Mouse (Mus musculus) forebrain, embryonic 13.5 days (tissue): Measurements from ENCODE around the gene Gm11060. TPM values are rescaled to one million over a fixed set of nuclear protein-coding genes. Genes with fewer than 3 reads are reported as not detected.

Source experiments
- ATAC-seq: fragments of 200-750 bp; cut with Nextera tagmentation; 2 replicates; pipeline ENCODE4 v1.8.0; 2017
- H3K27ac ChIP-seq: fragments of 300-500 bp; sonication (generic); 2 replicates; pipeline ENCODE4 v1.5.1; 2015; ENCODE audit warnings: inconsistent platforms, mild to moderate bottlenecking, moderate library complexity
- H3K27me3 ChIP-seq: fragments of 300-500 bp; sonication (generic); 2 replicates; pipeline ENCODE4 v1.6.1; 2015; ENCODE audit warnings: mild to moderate bottlenecking, inconsistent platforms
- H3K36me3 ChIP-seq: fragments of 300-500 bp; sonication (generic); 2 replicates; pipeline ENCODE4 v1.6.1; 2015; ENCODE audit warnings: mild to moderate bottlenecking, inconsistent platforms; ENCODE audit not compliant: poor library complexity, severe bottlenecking
- H3K4me1 ChIP-seq: fragments of 300-500 bp; sonication (generic); 2 replicates; pipeline ENCODE4 v1.6.1; 2015; ENCODE audit warnings: inconsistent platforms
- H3K4me2 ChIP-seq: fragments of 300-500 bp; sonication (generic); 2 replicates; pipeline ENCODE4 v1.6.1; 2015; ENCODE audit warnings: inconsistent platforms, mild to moderate bottlenecking, moderate library complexity
- H3K4me3 ChIP-seq: fragments of 300-500 bp; sonication (generic); 2 replicates; pipeline ENCODE4 v1.5.1; 2015; ENCODE audit warnings: mild to moderate bottlenecking, inconsistent platforms
- H3K9ac ChIP-seq: fragments of 300-500 bp; sonication (generic); 2 replicates; pipeline ENCODE4 v1.6.1; 2015; ENCODE audit warnings: mild to moderate bottlenecking, inconsistent platforms
- H3K9me3 ChIP-seq: fragments of 300-500 bp; sonication (generic); replicated peaks from 2 replicates; pipeline ENCODE4 v1.6.1; 2016; ENCODE audit warnings: inconsistent platforms
- WGBS: fragments of 180-500 bp; shearing (Covaris S2); methylation state at CpG from one replicate; pipeline ENCODE4 v1.1.7; 2015; 5-methylcytosine and 5-hydroxymethylcytosine counted together
- polyA plus RNA-seq: library from polyadenylated mRNA; unstranded; fragments of >200 nt; fragmentation: Nextera tagmentation; extraction: Ambion mirVana; gene quantifications from 2 replicates; pipeline ENCODE4 v1.2.1, GENCODE M21; 2015

Gene Gm11060
- polyA plus RNA-seq, 1 experiment from 2014 or later = not detected

GRCm38 (mm10) chr2:105086081-105086480 is 5.7 kb upstream of the Gm11060 start:
- no peak for ATAC-seq
- Histone ChIP-seq H3K4me3 (no peak overlapping the region), H3K36me3 (no peaks in the 10 kb centered on the region), H3K27me3 (0 out of 2 replicates have a peak, but pooled peaks cover 2% of the 10 kb centered on the region), H3K4me2 (no peak overlapping the region), H3K27ac (no peak overlapping the region), H3K9ac (no peak overlapping the region), H3K9me3 (no peaks in the 10 kb centered on the region), H3K4me1 (peaks cover 27% of the 10 kb centered on the region)
- 98% methylated on average over 3 of the region's 3 CpGs for WGBS

- no peak overlapping the region for H3K9ac ChIP-seq
- no peak overlapping the region for H3K4me2 ChIP-seq
- WGBS = 91% methylated on average over 3 of the region's 3 CpGs
- no peaks in the 10 kb centered on the region for H3K27me3 ChIP-seq
- no peak for ATAC-seq
- H3K36me3 ChIP-seq = no peaks in the 10 kb centered on the region
- no peak overlapping the region for H3K27ac ChIP-seq
- H3K4me1 ChIP-seq = peaks cover 28% of the 10 kb centered on the region
- no peaks in the 10 kb centered on the region for H3K9me3 ChIP-seq
- no peak overlapping the region for H3K4me3 ChIP-seq
These were observed 3.8 kb upstream of the Gm11060 start for GRCm38 (mm10) chr2:105088005-105088404.

GRCm38 (mm10) chr2:105089083-105089482 is 2.7 kb upstream of the Gm11060 start:
- Histone ChIP-seq H3K4me2 (no peak overlapping the region), H3K4me3 (no peak overlapping the region), H3K27me3 (no peaks in the 10 kb centered on the region), H3K9me3 (no peaks in the 10 kb centered on the region), H3K36me3 (no peaks in the 10 kb centered on the region), H3K27ac (peak overlapping the region; percentile 10; the same call in 1 of the 2 replicates), H3K4me1 (peaks cover 28% of the 10 kb centered on the region), H3K9ac (no peak overlapping the region)
- 58% methylated on average over 4 of the region's 4 CpGs for WGBS
- no peak for ATAC-seq

GRCm38 (mm10) chr2:105089581-105090508 is 2.0 kb upstream of the Gm11060 start:
- H3K4me3 ChIP-seq = no peak overlapping the region
- H3K9me3 ChIP-seq = no peaks in the 10 kb centered on the region
- ATAC-seq = peak; percentile 88
- H3K27ac ChIP-seq = peak overlapping the region; percentile 48
- H3K27me3 ChIP-seq = no peaks in the 10 kb centered on the region
- H3K4me2 ChIP-seq = no peak overlapping the region
- WGBS = 27% methylated on average over 7 of the region's 7 CpGs
- H3K9ac ChIP-seq = no peak overlapping the region
- peaks cover 28% of the 10 kb centered on the region for H3K4me1 ChIP-seq
- H3K36me3 ChIP-seq = no peaks in the 10 kb centered on the region

- WGBS = 79% methylated on average over 5 of the region's 5 CpGs
These were observed 827 bp upstream of the Gm11060 start for GRCm38 (mm10) chr2:105090991-105091390.

GRCm38 (mm10) chr2:105097294-105097953 is 5.6 kb downstream of the Gm11060 start:
- Histone ChIP-seq H3K4me2 (no peak overlapping the region), H3K27ac (no peak overlapping the region), H3K9me3 (no peaks in the 10 kb centered on the region), H3K4me3 (no peak overlapping the region), H3K27me3 (no peaks in the 10 kb centered on the region), H3K36me3 (no peaks in the 10 kb centered on the region), H3K9ac (no peak overlapping the region), H3K4me1 (peaks cover 6% of the 10 kb centered on the region)
- WGBS = 90% methylated on average over 22 of the region's 22 CpGs
- no peak for ATAC-seq

More at GRCm38 (mm10) chr2:105090991-105091390, 827 bp upstream of the Gm11060 start:
- no peak for ATAC-seq
- Histone ChIP-seq H3K36me3 (no peaks in the 10 kb centered on the region), H3K27me3 (no peaks in the 10 kb centered on the region), H3K4me1 (peaks cover 28% of the 10 kb centered on the region), H3K9me3 (no peaks in the 10 kb centered on the region), H3K9ac (no peak overlapping the region), H3K27ac (no peak overlapping the region), H3K4me3 (no peak overlapping the region), H3K4me2 (no peak overlapping the region)

GRCm38 (mm10) chr2:105099410-105099809 is 7.6 kb downstream of the Gm11060 start:
- no peak overlapping the region for H3K4me3 ChIP-seq
- no peaks in the 10 kb centered on the region for H3K9me3 ChIP-seq
- H3K9ac ChIP-seq = no peak overlapping the region
- H3K36me3 ChIP-seq = no peaks in the 10 kb centered on the region
- H3K27ac ChIP-seq = no peak overlapping the region
- H3K4me2 ChIP-seq = no peak overlapping the region
- H3K27me3 ChIP-seq = no peaks in the 10 kb centered on the region
- H3K4me1 ChIP-seq = peaks cover 6% of the 10 kb centered on the region
- 41% methylated on average over 7 of the region's 7 CpGs for WGBS
- ATAC-seq = no peak

- Histone ChIP-seq H3K4me2 (no peak overlapping the region), H3K9ac (no peak overlapping the region), H3K4me1 (peaks cover 6% of the 10 kb centered on the region), H3K27ac (no peak overlapping the region), H3K4me3 (no peak overlapping the region), H3K36me3 (no peaks in the 10 kb centered on the region), H3K27me3 (no peaks in the 10 kb centered on the region), H3K9me3 (no peaks in the 10 kb centered on the region)
- no peak for ATAC-seq
- 54% methylated on average over 7 of the region's 7 CpGs for WGBS
These were observed 8.7 kb downstream of the Gm11060 start for GRCm38 (mm10) chr2:105100541-105100940.

- Histone ChIP-seq H3K27ac (no peak overlapping the region), H3K27me3 (peaks cover 32% of the 10 kb centered on the region), H3K4me2 (peak overlapping the region; percentile 7; the same call in 1 of the 2 replicates), H3K4me3 (no peak overlapping the region), H3K9me3 (no peaks in the 10 kb centered on the region), H3K36me3 (no peaks in the 10 kb centered on the region), H3K9ac (no peak overlapping the region), H3K4me1 (peaks cover 6% of the 10 kb centered on the region; the same call in 1 of the 2 replicates)
- WGBS = 3% methylated on average over 6 of the region's 6 CpGs
- peak; percentile 91 for ATAC-seq
These were observed 16.9 kb downstream of the Gm11060 start for GRCm38 (mm10) chr2:105108703-105109158.

GRCm38 (mm10) chr2:105114074-105114473 is 22.3 kb downstream of the Gm11060 start:
- WGBS = 5% methylated on average over 9 of the region's 9 CpGs
- no peak overlapping the region for H3K4me3 ChIP-seq

GRCm38 (mm10) chr2:105117669-105118068 is 25.9 kb downstream of the Gm11060 start:
- no peak overlapping the region for H3K4me3 ChIP-seq
- 0 out of 2 replicates have a peak, but pooled peaks cover under 1% of the 10 kb centered on the region for H3K4me1 ChIP-seq
- no peak for ATAC-seq
- no peaks in the 10 kb centered on the region for H3K9me3 ChIP-seq
- H3K36me3 ChIP-seq = no peaks in the 10 kb centered on the region
- no peak overlapping the region for H3K4me2 ChIP-seq
- H3K9ac ChIP-seq = no peak overlapping the region
- H3K27me3 ChIP-seq = peaks cover 86% of the 10 kb centered on the region
- 72% methylated on average over 8 of the region's 8 CpGs for WGBS
- H3K27ac ChIP-seq = no peak overlapping the region

More at GRCm38 (mm10) chr2:105114074-105114473, 22.3 kb downstream of the Gm11060 start:
- Histone ChIP-seq H3K36me3 (no peaks in the 10 kb centered on the region), H3K9ac (no peak overlapping the region), H3K4me2 (no peak overlapping the region), H3K27me3 (peaks cover 73% of the 10 kb centered on the region), H3K4me1 (no peaks in the 10 kb centered on the region), H3K27ac (no peak overlapping the region), H3K9me3 (no peaks in the 10 kb centered on the region)
- ATAC-seq = no peak

- no peak overlapping the region for H3K4me3 ChIP-seq
- no peak overlapping the region for H3K4me2 ChIP-seq
- WGBS = 2% methylated on average over 8 of the region's 8 CpGs
- H3K27ac ChIP-seq = no peak overlapping the region
- peaks cover 16% of the 10 kb centered on the region for H3K4me1 ChIP-seq
- ATAC-seq = no peak
- peaks cover 96% of the 10 kb centered on the region for H3K27me3 ChIP-seq
- no peaks in the 10 kb centered on the region for H3K9me3 ChIP-seq
- H3K9ac ChIP-seq = no peak overlapping the region
- no peaks in the 10 kb centered on the region for H3K36me3 ChIP-seq
These were observed 30.4 kb downstream of the Gm11060 start for GRCm38 (mm10) chr2:105122216-105122615.
